Mouse (Mus musculus) frontal cortex, adult (tissue): Measurements from ENCODE around the gene Spata31d1c.

Experiments
- ATAC-seq: cut with Nextera tagmentation; 2 replicates; pipeline ENCODE4 v1.9.2; 2017; ENCODE audit warnings: mild to moderate bottlenecking, moderate library complexity, mixed read lengths; ENCODE audit not compliant: low TSS enrichment

Gene Spata31d1c

GRCm38 (mm10) chr13:65032758-65033157 is at the start of gene Spata31d1c:
Gene Spata31d1c, plus strand, starts transcription at chr13:65033058.
- no peak for ATAC-seq

DNA sequence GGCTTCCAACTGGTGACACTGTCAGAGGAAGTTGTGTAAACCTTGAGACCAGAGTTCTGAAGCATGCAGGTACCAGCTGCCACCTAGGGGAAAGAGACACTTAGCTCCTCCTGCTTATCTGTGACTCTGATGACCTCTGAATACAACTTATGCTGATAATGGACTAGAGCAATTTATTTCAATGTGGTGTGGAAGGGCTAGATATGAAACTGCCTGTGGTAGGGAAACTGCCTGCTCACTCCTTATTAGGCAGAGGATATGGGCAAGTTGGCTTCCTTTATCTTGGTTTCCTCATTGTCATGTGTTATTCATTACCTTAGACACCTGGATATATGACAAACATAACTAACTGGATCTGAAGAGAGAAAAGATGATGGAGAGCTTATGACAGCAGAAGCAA is 44.0 kb upstream of the Spata31d1c start:
- no peak for ATAC-seq

GRCm38 (mm10) chr13:65005414-65005813 is 27.4 kb upstream of the Spata31d1c start:
- no peak for ATAC-seq

GRCm38 (mm10) chr13:65006760-65007159 is 26.1 kb upstream of the Spata31d1c start:
- ATAC-seq: no peak

- no peak for ATAC-seq
These were observed 24.9 kb upstream of the Spata31d1c start for GRCm38 (mm10) chr13:65007971-65008370.

DNA sequence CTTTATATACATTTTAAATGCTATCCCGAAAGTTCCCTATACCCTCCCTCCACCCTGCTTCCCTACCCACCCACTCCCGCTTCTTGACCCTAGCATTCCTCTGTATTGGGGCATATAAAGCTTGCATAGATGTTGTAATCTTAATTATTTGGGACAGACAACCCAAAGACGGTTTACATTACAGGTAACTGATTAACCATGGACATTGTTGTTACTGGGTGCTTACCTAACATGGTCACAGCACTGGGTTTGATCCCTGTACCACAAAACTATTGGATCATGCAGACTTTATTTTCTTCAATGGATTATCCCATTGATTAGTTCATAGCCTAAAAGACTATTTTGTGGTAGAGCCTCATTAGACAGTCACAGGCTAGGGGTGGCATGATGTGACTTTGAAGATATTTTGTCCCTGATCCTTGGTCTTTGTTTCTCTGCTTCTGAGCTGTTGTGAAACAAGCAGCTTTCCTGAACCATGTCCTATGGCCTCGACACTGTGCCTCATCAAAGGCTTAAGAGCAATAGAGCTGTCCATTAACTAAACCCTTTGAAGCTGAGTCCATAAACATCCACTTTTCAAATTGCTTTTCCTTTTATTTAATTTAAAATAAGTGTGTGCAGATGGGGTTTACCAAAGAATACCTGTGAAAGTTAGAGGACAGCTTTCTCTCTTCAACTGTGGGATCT is 21.7 kb upstream of the Spata31d1c start:
- no peak for ATAC-seq

GRCm38 (mm10) chr13:65035057-65035456 is 2.2 kb downstream of the Spata31d1c start:
- no peak for ATAC-seq

- ATAC-seq: no peak
These were observed 19.8 kb downstream of the Spata31d1c start, which contains the start of gene Prss47 for GRCm38 (mm10) chr13:65052660-65053059. Gene Prss47, minus strand, starts transcription at chr13:65052760.

- ATAC-seq: no peak
These were observed 37.1 kb downstream of the Spata31d1c start for GRCm38 (mm10) chr13:65069969-65070368.
